Mouse (Mus musculus): ENCODE results near the gene Farsa. TPM values are rescaled to one million over a fixed set of nuclear protein-coding genes. Genes with fewer than 3 reads are reported as not detected.

The Farsa gene
- total and polyA plus RNA-seq, 3 experiments = 39.6 to 182 (median 152) TPM

DNA sequence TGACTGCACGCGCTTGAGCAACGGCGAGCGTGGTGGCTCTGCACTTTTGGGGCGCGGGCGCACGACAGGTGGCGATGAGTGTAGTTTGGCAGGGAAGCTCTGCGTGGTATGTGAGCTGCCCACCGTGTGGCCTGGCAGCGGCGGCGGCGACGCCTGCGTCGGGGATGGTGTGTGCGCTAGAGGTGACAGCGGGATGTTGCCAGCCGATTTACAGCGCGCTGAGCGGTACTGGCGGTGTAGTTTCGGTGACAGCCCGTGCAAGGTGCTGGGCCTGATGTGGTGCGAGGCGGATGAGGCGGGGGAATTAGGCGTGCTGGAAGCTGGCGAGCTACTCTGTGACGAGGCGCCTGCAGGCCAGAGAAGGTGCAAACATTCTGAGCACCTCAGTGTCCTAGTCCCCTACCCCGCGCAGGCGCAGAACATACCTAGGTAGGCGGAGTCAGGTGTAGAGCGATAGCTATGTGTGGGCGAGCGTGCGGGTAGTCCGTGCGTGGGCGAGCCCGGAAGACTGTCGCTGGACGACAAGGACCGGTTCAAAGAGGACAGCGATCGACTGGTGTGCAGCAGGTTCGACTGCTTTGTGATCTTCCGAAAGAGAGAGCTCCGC is 56.2 kb downstream of the Farsa start:
- ATAC-seq (ENCODE audit: extremely low read depth, insufficient number of reproducible peaks, low FRiP score, poor library complexity, severe bottlenecking) (peak; percentile 22), DNase-seq (ENCODE audit: low spot score) (peak; percentile 90)
- no peaks in the 10 kb centered on the region for H3K9me3 ChIP-seq (replicated peaks)
- peak overlapping the region; percentile 73 for H3K4me3 ChIP-seq (ENCODE audit: low read depth, low read length)
- H3K27me3 ChIP-seq (ENCODE audit: insufficient read depth, low read length) = no peaks in the 10 kb centered on the region
- H3K36me3 ChIP-seq (replicated peaks) = peaks cover 75% of the 10 kb centered on the region
- H3K4me1 ChIP-seq (ENCODE audit: insufficient read depth, low read depth, low read length) = peaks cover 70% of the 10 kb centered on the region
- TF ChIP-seq TAL1 (conservative IDR thresholded peaks at IDR 0.05; ENCODE audit: low read depth, low read length) (no peak), GATA1 (IDR thresholded peaks at IDR 0.05; ENCODE audit: borderline replicate concordance, low read length) (no peak), GATA2 (IDR thresholded peaks at IDR 0.05; ENCODE audit: borderline replicate concordance, low read depth, low read length) (no peak), POLR2AphosphoS5 (IDR thresholded peaks at IDR 0.05; ENCODE audit: insufficient replicate concordance, low read depth, low read length) (peak; percentile 95), CTCF (IDR thresholded peaks at IDR 0.05; ENCODE audit: low read depth, low read length) (no peak)

DNA sequence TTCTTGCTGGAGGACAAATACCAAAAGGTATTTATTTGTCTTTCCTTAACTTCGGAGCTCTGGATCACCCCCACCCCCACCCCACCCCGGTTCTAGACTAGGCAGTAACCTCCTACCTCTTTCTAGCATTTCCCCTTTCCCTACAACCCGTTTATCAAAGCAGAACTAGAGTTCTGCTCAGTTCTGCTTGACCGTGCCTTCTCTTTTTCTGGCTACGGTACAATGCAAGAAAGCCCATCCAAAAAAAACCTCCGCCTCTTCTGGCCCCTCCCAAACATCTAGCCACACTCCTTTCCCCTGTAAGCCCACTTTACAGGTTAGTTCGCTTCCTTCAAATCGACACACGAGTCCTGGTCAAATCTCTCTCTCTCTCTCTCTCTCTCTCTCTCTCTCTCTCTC is 56.7 kb downstream of the Farsa start:
- no peak for TF ChIP-seq CTCF (IDR thresholded peaks at IDR 0.05; ENCODE audit: low read depth, low read length)
- no peak for TF ChIP-seq GATA1 (IDR thresholded peaks at IDR 0.05; ENCODE audit: borderline replicate concordance, low read length)
- TF ChIP-seq TAL1 (conservative IDR thresholded peaks at IDR 0.05; ENCODE audit: low read depth, low read length) = no peak
- TF ChIP-seq POLR2AphosphoS5 (IDR thresholded peaks at IDR 0.05; ENCODE audit: insufficient replicate concordance, low read depth, low read length) = no peak; the same call in 1 of the 2 replicates
- no peak for TF ChIP-seq GATA2 (IDR thresholded peaks at IDR 0.05; ENCODE audit: borderline replicate concordance, low read depth, low read length)
- Histone ChIP-seq H3K4me3 (ENCODE audit: low read depth, low read length) (peak overlapping the region; percentile 73), H3K36me3 (replicated peaks) (peaks cover 80% of the 10 kb centered on the region), H3K27me3 (ENCODE audit: insufficient read depth, low read length) (no peaks in the 10 kb centered on the region), H3K4me1 (ENCODE audit: insufficient read depth, low read depth, low read length) (peaks cover 75% of the 10 kb centered on the region), H3K9me3 (replicated peaks) (no peaks in the 10 kb centered on the region)
- DNase-seq (ENCODE audit: low spot score) (no peak), ATAC-seq (ENCODE audit: extremely low read depth, insufficient number of reproducible peaks, low FRiP score, poor library complexity, severe bottlenecking) (no peak)

DNA sequence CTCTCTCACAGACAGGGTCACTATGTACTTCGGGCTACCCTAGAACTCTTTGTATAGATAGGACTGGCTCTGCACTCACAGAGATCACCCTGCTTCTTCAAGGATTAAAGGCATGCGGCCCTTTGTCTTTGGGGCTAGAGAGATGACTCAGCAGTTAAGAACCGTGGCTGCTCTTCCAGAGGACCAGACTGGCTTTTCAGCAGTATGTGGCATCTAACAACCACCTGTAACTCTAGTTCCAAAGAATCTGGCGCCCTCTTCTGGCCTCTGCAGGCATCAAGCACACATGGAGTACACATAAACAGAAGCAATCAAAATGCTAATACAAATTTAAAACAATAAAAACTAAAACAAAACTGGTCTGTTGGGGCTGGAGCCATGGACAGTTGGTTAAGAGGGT is 57.2 kb downstream of the Farsa start:
- H3K4me3 ChIP-seq (ENCODE audit: low read depth, low read length) = peak overlapping the region; percentile 73
- TF ChIP-seq GATA1 (IDR thresholded peaks at IDR 0.05; ENCODE audit: borderline replicate concordance, low read length) (no peak), POLR2AphosphoS5 (IDR thresholded peaks at IDR 0.05; ENCODE audit: insufficient replicate concordance, low read depth, low read length) (no peak), GATA2 (IDR thresholded peaks at IDR 0.05; ENCODE audit: borderline replicate concordance, low read depth, low read length) (no peak), TAL1 (conservative IDR thresholded peaks at IDR 0.05; ENCODE audit: low read depth, low read length) (no peak), CTCF (IDR thresholded peaks at IDR 0.05; ENCODE audit: low read depth, low read length) (peak; percentile 37)
- peaks cover 85% of the 10 kb centered on the region for H3K36me3 ChIP-seq (replicated peaks)
- no peak for DNase-seq (ENCODE audit: low spot score)
- no peaks in the 10 kb centered on the region for H3K9me3 ChIP-seq (replicated peaks)
- H3K4me1 ChIP-seq (ENCODE audit: insufficient read depth, low read depth, low read length) = peaks cover 77% of the 10 kb centered on the region
- ATAC-seq (ENCODE audit: extremely low read depth, insufficient number of reproducible peaks, low FRiP score, poor library complexity, severe bottlenecking) = peak; percentile 29; the same call in 1 of the 2 replicates
- no peaks in the 10 kb centered on the region for H3K27me3 ChIP-seq (ENCODE audit: insufficient read depth, low read length)

DNA sequence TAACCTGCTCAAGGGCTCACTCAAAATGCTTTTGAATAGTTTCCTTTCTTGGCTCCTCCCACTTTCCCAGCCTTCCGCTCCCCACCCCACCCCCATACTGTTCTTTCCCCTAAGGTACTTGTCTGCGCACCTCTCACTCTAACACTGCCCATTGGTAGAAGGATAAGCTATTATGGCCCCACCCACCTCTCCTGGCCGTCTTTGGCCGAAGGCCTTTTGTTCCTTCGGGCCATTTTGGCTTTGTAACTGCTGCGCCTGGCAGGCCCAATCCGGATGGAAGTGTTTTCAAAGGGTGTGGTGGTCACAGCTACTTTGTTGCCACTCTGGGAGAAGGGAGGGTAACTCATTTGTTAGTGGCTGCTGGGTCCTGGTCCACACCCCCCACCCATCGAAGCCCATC is 58.5 kb downstream of the Farsa start:
- peaks cover 86% of the 10 kb centered on the region for H3K36me3 ChIP-seq (replicated peaks)

DNA sequence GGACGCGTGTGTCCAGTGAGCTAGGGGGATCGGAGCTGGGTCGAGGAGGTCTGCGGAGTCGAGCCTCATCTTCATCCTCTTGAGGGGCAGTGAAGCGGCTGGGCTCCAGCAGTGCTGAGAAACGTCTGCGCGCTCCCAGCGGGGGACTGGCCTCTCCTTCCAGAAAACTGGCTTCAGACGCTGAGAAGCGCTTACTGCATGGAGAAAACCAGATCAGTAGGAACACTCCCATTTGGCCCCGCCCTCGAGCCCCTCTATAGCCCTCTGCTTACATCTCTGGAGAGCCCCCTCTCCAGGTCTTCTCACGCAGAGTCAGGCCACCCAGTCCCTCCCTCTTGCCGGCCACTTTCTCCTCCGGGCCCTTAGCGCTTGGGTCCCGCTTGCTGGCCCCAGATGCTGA is 61.0 kb downstream of the Farsa start:
- Histone ChIP-seq H3K4me3 (ENCODE audit: low read depth, low read length) (no peak overlapping the region), H3K9me3 (replicated peaks) (no peaks in the 10 kb centered on the region)
- no peak for ATAC-seq (ENCODE audit: extremely low read depth, insufficient number of reproducible peaks, low FRiP score, poor library complexity, severe bottlenecking)

More for the DNA sequence above, 58.5 kb downstream of the Farsa start:
- ATAC-seq (ENCODE audit: extremely low read depth, insufficient number of reproducible peaks, low FRiP score, poor library complexity, severe bottlenecking) = no peak
- peaks cover 65% of the 10 kb centered on the region for H3K4me1 ChIP-seq (ENCODE audit: insufficient read depth, low read depth, low read length)
- no peaks in the 10 kb centered on the region for H3K9me3 ChIP-seq (replicated peaks)
- no peak for TF ChIP-seq GATA2 (IDR thresholded peaks at IDR 0.05; ENCODE audit: borderline replicate concordance, low read depth, low read length)
- TF ChIP-seq TAL1 (conservative IDR thresholded peaks at IDR 0.05; ENCODE audit: low read depth, low read length) = no peak
- no peak for TF ChIP-seq CTCF (IDR thresholded peaks at IDR 0.05; ENCODE audit: low read depth, low read length)
- TF ChIP-seq GATA1 (IDR thresholded peaks at IDR 0.05; ENCODE audit: borderline replicate concordance, low read length) = no peak
- TF ChIP-seq POLR2AphosphoS5 (IDR thresholded peaks at IDR 0.05; ENCODE audit: insufficient replicate concordance, low read depth, low read length) = no peak
- no peaks in the 10 kb centered on the region for H3K27me3 ChIP-seq (ENCODE audit: insufficient read depth, low read length)
- no peak for DNase-seq (ENCODE audit: low spot score)
- peak overlapping the region; percentile 42; the same call in 1 of the 2 replicates for H3K4me3 ChIP-seq (ENCODE audit: low read depth, low read length)

DNA sequence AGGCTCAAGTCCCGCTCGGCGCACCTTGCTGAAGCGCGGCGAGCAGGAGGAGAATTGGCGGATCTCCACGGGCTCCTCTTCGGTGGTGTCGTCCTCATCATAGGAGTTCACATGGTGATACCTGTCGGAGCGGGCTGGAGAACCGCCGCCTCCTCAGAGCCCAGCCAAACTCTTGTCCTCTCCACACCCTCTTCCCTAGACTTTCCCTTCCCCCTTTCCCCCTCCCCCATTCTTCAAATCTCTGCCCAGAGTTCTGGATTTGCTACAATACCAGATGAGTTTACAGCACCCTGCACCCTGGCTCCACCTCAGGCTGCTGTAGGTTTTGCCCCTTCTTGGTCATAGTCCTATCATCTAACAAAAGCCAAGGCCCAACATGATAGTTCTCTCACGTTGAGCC is 61.9 kb downstream of the Farsa start:
- no peak overlapping the region for H3K4me3 ChIP-seq (ENCODE audit: low read depth, low read length)
- no peaks in the 10 kb centered on the region for H3K9me3 ChIP-seq (replicated peaks)
- H3K36me3 ChIP-seq (replicated peaks) = peaks cover 86% of the 10 kb centered on the region
- no peak for ATAC-seq (ENCODE audit: extremely low read depth, insufficient number of reproducible peaks, low FRiP score, poor library complexity, severe bottlenecking)
- DNase-seq (ENCODE audit: low spot score) = no peak
- H3K27me3 ChIP-seq (ENCODE audit: insufficient read depth, low read length) = no peaks in the 10 kb centered on the region
- H3K4me1 ChIP-seq (ENCODE audit: insufficient read depth, low read depth, low read length) = peaks cover 40% of the 10 kb centered on the region
- TF ChIP-seq CTCF (IDR thresholded peaks at IDR 0.05; ENCODE audit: low read depth, low read length) (no peak), GATA2 (IDR thresholded peaks at IDR 0.05; ENCODE audit: borderline replicate concordance, low read depth, low read length) (no peak), GATA1 (IDR thresholded peaks at IDR 0.05; ENCODE audit: borderline replicate concordance, low read length) (no peak), POLR2AphosphoS5 (IDR thresholded peaks at IDR 0.05; ENCODE audit: insufficient replicate concordance, low read depth, low read length) (no peak), TAL1 (conservative IDR thresholded peaks at IDR 0.05; ENCODE audit: low read depth, low read length) (no peak)

More for the DNA sequence above, 61.0 kb downstream of the Farsa start:
- H3K36me3 ChIP-seq (replicated peaks) = peaks cover 84% of the 10 kb centered on the region
- peaks cover 43% of the 10 kb centered on the region for H3K4me1 ChIP-seq (ENCODE audit: insufficient read depth, low read depth, low read length)
- TF ChIP-seq CTCF (IDR thresholded peaks at IDR 0.05; ENCODE audit: low read depth, low read length) = no peak
- TF ChIP-seq GATA2 (IDR thresholded peaks at IDR 0.05; ENCODE audit: borderline replicate concordance, low read depth, low read length) = no peak
- TF ChIP-seq TAL1 (conservative IDR thresholded peaks at IDR 0.05; ENCODE audit: low read depth, low read length) = no peak
- no peak for TF ChIP-seq GATA1 (IDR thresholded peaks at IDR 0.05; ENCODE audit: borderline replicate concordance, low read length)
- no peak for TF ChIP-seq POLR2AphosphoS5 (IDR thresholded peaks at IDR 0.05; ENCODE audit: insufficient replicate concordance, low read depth, low read length)
- no peak for DNase-seq (ENCODE audit: low spot score)
- H3K27me3 ChIP-seq (ENCODE audit: insufficient read depth, low read length) = no peaks in the 10 kb centered on the region

Other genes starting within 250 kb of the Farsa start
Only the 20 nearest of the 31 such genes appear.
- gene Lyl1, start 155.5 kb upstream of the Farsa start, total RNA-seq (2014; fragmentation: Nextera tagmentation) = 136 and 138 TPM in 2 replicates
- 81.2 and 95.6 TPM in 2 replicates for gene Lyl1, start 155.5 kb upstream of the Farsa start, total RNA-seq (2017)
- gene Lyl1, start 155.5 kb upstream of the Farsa start, polyA plus RNA-seq (2012) = 550 and 561 TPM in 2 replicates
- 39.9 and 54.3 TPM in 2 replicates for gene G430095P16Rik, start 134.0 kb upstream of the Farsa start, total RNA-seq (2014; fragmentation: Nextera tagmentation)
- gene G430095P16Rik, start 134.0 kb upstream of the Farsa start, total RNA-seq (2017) = 11.0 and 11.3 TPM in 2 replicates
- gene G430095P16Rik, start 134.0 kb upstream of the Farsa start, polyA plus RNA-seq (2012) = 35.2 and 42.7 TPM in 2 replicates
- gene Nfix, start 56.6 kb upstream of the Farsa start, total RNA-seq (2014; fragmentation: Nextera tagmentation) = 30.0 and 34.0 TPM in 2 replicates
- 2.7 and 4.3 TPM in 2 replicates for gene Nfix, start 56.6 kb upstream of the Farsa start, total RNA-seq (2017)
- gene Nfix, start 56.6 kb upstream of the Farsa start, polyA plus RNA-seq (2012) = 14.3 and 16.2 TPM in 2 replicates
- gene Dand5, start 34.2 kb upstream of the Farsa start, total RNA-seq (2014; fragmentation: Nextera tagmentation) = 7.1 and 7.7 TPM in 2 replicates
- 1.8 and 2.2 TPM in 2 replicates for gene Dand5, start 34.2 kb upstream of the Farsa start, total RNA-seq (2017)
- gene Dand5, start 34.2 kb upstream of the Farsa start, polyA plus RNA-seq (2012) = 1.4 and 2.1 TPM in 2 replicates
- 10.0 and 13.0 TPM in 2 replicates for gene Gadd45gip1, start 25.5 kb upstream of the Farsa start, total RNA-seq (2014; fragmentation: Nextera tagmentation)
- 20.4 and 20.9 TPM in 2 replicates for gene Gadd45gip1, start 25.5 kb upstream of the Farsa start, total RNA-seq (2017)
- gene Gadd45gip1, start 25.5 kb upstream of the Farsa start, polyA plus RNA-seq (2012) = 79.7 and 93.0 TPM in 2 replicates
- gene Rad23a, start 16.3 kb upstream of the Farsa start, total RNA-seq (2014; fragmentation: Nextera tagmentation) = 116 and 121 TPM in 2 replicates
- 38.7 and 39.2 TPM in 2 replicates for gene Rad23a, start 16.3 kb upstream of the Farsa start, total RNA-seq (2017)
- gene Rad23a, start 16.3 kb upstream of the Farsa start, polyA plus RNA-seq (2012) = 414 and 672 TPM in 2 replicates
- 406 and 435 TPM in 2 replicates for gene Calr, start 10.1 kb upstream of the Farsa start, total RNA-seq (2014; fragmentation: Nextera tagmentation)
- 831 and 954 TPM in 2 replicates for gene Calr, start 10.1 kb upstream of the Farsa start, total RNA-seq (2017)
- 248 and 253 TPM in 2 replicates for gene Calr, start 10.1 kb upstream of the Farsa start, polyA plus RNA-seq (2012)
- 370 and 371 TPM in 2 replicates for gene Syce2, start 15.1 kb downstream of the Farsa start, total RNA-seq (2014; fragmentation: Nextera tagmentation)
- gene Syce2, start 15.1 kb downstream of the Farsa start, total RNA-seq (2017) = 319 and 358 TPM in 2 replicates
- 261 and 336 TPM in 2 replicates for gene Syce2, start 15.1 kb downstream of the Farsa start, polyA plus RNA-seq (2012)
- 17.7 and 26.6 TPM in 2 replicates for gene Gcdh, start 36.9 kb downstream of the Farsa start, total RNA-seq (2014; fragmentation: Nextera tagmentation)
- 35.2 and 45.8 TPM in 2 replicates for gene Gcdh, start 36.9 kb downstream of the Farsa start, total RNA-seq (2017)
- gene Gcdh, start 36.9 kb downstream of the Farsa start, polyA plus RNA-seq (2012) = 66.4 and 69.8 TPM in 2 replicates
- gene Klf1, start 44.9 kb downstream of the Farsa start, total RNA-seq (2014; fragmentation: Nextera tagmentation) = 69.9 and 75.0 TPM in 2 replicates
- 51.5 and 56.1 TPM in 2 replicates for gene Klf1, start 44.9 kb downstream of the Farsa start, total RNA-seq (2017)
- 193 and 253 TPM in 2 replicates for gene Klf1, start 44.9 kb downstream of the Farsa start, polyA plus RNA-seq (2012)
- 116 and 118 TPM in 2 replicates for gene Dnase2a, start 51.6 kb downstream of the Farsa start, total RNA-seq (2014; fragmentation: Nextera tagmentation)
- gene Dnase2a, start 51.6 kb downstream of the Farsa start, total RNA-seq (2017) = 147 and 170 TPM in 2 replicates
- gene Dnase2a, start 51.6 kb downstream of the Farsa start, polyA plus RNA-seq (2012) = 40.2 and 75.0 TPM in 2 replicates
- not detected in 2 replicates for gene Mast1, start 80.4 kb downstream of the Farsa start, total RNA-seq (2014; fragmentation: Nextera tagmentation)
- 0.23 and 0.27 TPM in 2 replicates for gene Mast1, start 80.4 kb downstream of the Farsa start, total RNA-seq (2017)
- 0.16 and 0.25 TPM in 2 replicates for gene Mast1, start 80.4 kb downstream of the Farsa start, polyA plus RNA-seq (2012)
- gene Rtbdn, start 90.0 kb downstream of the Farsa start, total RNA-seq (2014; fragmentation: Nextera tagmentation) = not detected in 2 replicates
- gene Rtbdn, start 90.0 kb downstream of the Farsa start, total RNA-seq (2017) = 0.11 and 0.12 TPM in 2 replicates
- gene Rtbdn, start 90.0 kb downstream of the Farsa start, polyA plus RNA-seq (2012) = not detected in 2 replicates
- gene Gm49661, start 112.4 kb downstream of the Farsa start, total RNA-seq (2014; fragmentation: Nextera tagmentation) = not detected in 2 replicates
- gene Gm49661, start 112.4 kb downstream of the Farsa start, total RNA-seq (2017) = not detected in 2 replicates
- gene Gm49661, start 112.4 kb downstream of the Farsa start, polyA plus RNA-seq (2012) = not detected in 2 replicates
- 134 and 185 TPM in 2 replicates for gene Prdx2, start 112.6 kb downstream of the Farsa start, total RNA-seq (2014; fragmentation: Nextera tagmentation)
- gene Prdx2, start 112.6 kb downstream of the Farsa start, total RNA-seq (2017) = 299 and 388 TPM in 2 replicates
- gene Prdx2, start 112.6 kb downstream of the Farsa start, polyA plus RNA-seq (2012) = 19.6 and 86.4 TPM in 2 replicates
- gene Rnaseh2a, start 112.8 kb downstream of the Farsa start, total RNA-seq (2014; fragmentation: Nextera tagmentation) = 162 and 174 TPM in 2 replicates
- gene Rnaseh2a, start 112.8 kb downstream of the Farsa start, total RNA-seq (2017) = 94.1 and 132 TPM in 2 replicates
- gene Rnaseh2a, start 112.8 kb downstream of the Farsa start, polyA plus RNA-seq (2012) = 477 and 636 TPM in 2 replicates
- gene Junb, start 121.7 kb downstream of the Farsa start, total RNA-seq (2014; fragmentation: Nextera tagmentation) = 25.6 and 38.5 TPM in 2 replicates
- 23.8 and 33.6 TPM in 2 replicates for gene Junb, start 121.7 kb downstream of the Farsa start, total RNA-seq (2017)
- gene Junb, start 121.7 kb downstream of the Farsa start, polyA plus RNA-seq (2012) = 66.8 and 78.5 TPM in 2 replicates
- gene Hook2, start 133.6 kb downstream of the Farsa start, total RNA-seq (2014; fragmentation: Nextera tagmentation) = 2.7 and 3.4 TPM in 2 replicates
- gene Hook2, start 133.6 kb downstream of the Farsa start, total RNA-seq (2017) = 7.9 and 8.2 TPM in 2 replicates
- 12.2 and 12.7 TPM in 2 replicates for gene Hook2, start 133.6 kb downstream of the Farsa start, polyA plus RNA-seq (2012)
- gene Best2, start 157.5 kb downstream of the Farsa start, total RNA-seq (2014; fragmentation: Nextera tagmentation) = not detected in 2 replicates
- gene Best2, start 157.5 kb downstream of the Farsa start, total RNA-seq (2017) = 0.12 TPM in 1 of 2 replicates, not detected in the other
- not detected in 2 replicates for gene Best2, start 157.5 kb downstream of the Farsa start, polyA plus RNA-seq (2012)
- gene Asna1, start 168.3 kb downstream of the Farsa start, total RNA-seq (2014; fragmentation: Nextera tagmentation) = 83.6 and 104 TPM in 2 replicates
- 110 and 139 TPM in 2 replicates for gene Asna1, start 168.3 kb downstream of the Farsa start, total RNA-seq (2017)
- 103 and 136 TPM in 2 replicates for gene Asna1, start 168.3 kb downstream of the Farsa start, polyA plus RNA-seq (2012)